8 mouse cellular contexts compared by ENCODE assay signal in genomic region chr8:107399495-107399894, GRCm38 (mm10). TPM values are rescaled to one million over a fixed set of nuclear protein-coding genes. Genes with fewer than 3 reads are reported as not detected.
DNase-seq lines count a peak whose midpoint lies in the region.
"Had no signal": no experiment of that assay in that cellular context is flagged by ENCODE, and none has a peak within 500 bp of the region (broad histone marks: within the 10 kb centered on the region; RNA-seq: fewer than 3 reads in every experiment).

No protein-coding gene starts in this region.

- intact Hi-C loops in left cerebral cortex, postnatal 14 days (cut with DNase I): no loop called here

- DNase-seq in left cerebral cortex, postnatal 14 days (ENCODE audit: low spot score in 2 of 2): peak; percentile 8 to 25
- no peak for DNase-seq in left cerebral cortex, adult 8-10 months (ENCODE audit: low spot score in 2 of 2)
- DNase-seq in cerebellum, adult 11 months: peak; percentile 66
- DNase-seq in cerebellum, postnatal 36 days: peak; percentile 72 to 80
- DNase-seq in layer of hippocampus, postnatal 36 days: peak; percentile 57 to 60
- DNase-seq in ovary, postnatal 10 days (ENCODE audit: low spot score): no peak
- DNase-seq in heart, adult 18-20 months: no peak
- DNase-seq: heart, adult 11 months had no signal

RNA-seq across cellular contexts. Expression of gene Nqo1, which starts 3.5 kb away (rescaled TPM):
- 1 to 10 TPM; 3.2 to 4.1 TPM for total RNA-seq in left cerebral cortex, postnatal 14 days (2021)
- total RNA-seq in left cerebral cortex, adult 8-10 months (2022): 1 to 10 TPM; 5.2 to 7.8 (median 6.7) TPM
- total RNA-seq in layer of hippocampus, postnatal 36 days (2021): 1 to 10 TPM; 5.5 to 6.4 TPM
- total RNA-seq in heart, adult 18-20 months (2021): 10 to 100 TPM; 45.5 to 61.4 TPM

RNA-seq across cellular contexts. Expression of gene Nob1, which starts 25.4 kb away (rescaled TPM):
- 10 to 100 TPM; 33.3 to 34.6 TPM for total RNA-seq in left cerebral cortex, postnatal 14 days (2021)
- 10 to 100 TPM; 34.9 to 38.7 (median 36.6) TPM for total RNA-seq in left cerebral cortex, adult 8-10 months (2022)
- total RNA-seq in layer of hippocampus, postnatal 36 days (2021): 10 to 100 TPM; 39.9 to 47.7 TPM
- 10 to 100 TPM; 22.6 to 23.1 TPM for total RNA-seq in heart, adult 18-20 months (2021)

RNA-seq across cellular contexts. Expression of gene Wwp2, which starts 36.7 kb away (rescaled TPM):
- total RNA-seq in left cerebral cortex, postnatal 14 days (2021): 10 to 100 TPM; 31.7 to 36.2 TPM
- total RNA-seq in left cerebral cortex, adult 8-10 months (2022): 10 to 100 TPM; 43.6 to 51.3 (median 44.5) TPM
- 10 to 100 TPM; 36.7 to 38.8 TPM for total RNA-seq in layer of hippocampus, postnatal 36 days (2021)
- total RNA-seq in heart, adult 18-20 months (2021): 10 to 100 TPM; 22.5 to 25.8 TPM

Comparison
In these comparisons a context has a peak if more than half of its experiments do, and no peak if none do; other contexts are left out.
1. DNase-seq: peak in left cerebral cortex, postnatal 14 days (2 of 2), cerebellum, adult 11 months (single experiment), cerebellum, postnatal 36 days (2 of 2) and layer of hippocampus, postnatal 36 days (2 of 2); none in left cerebral cortex, adult 8-10 months (0 of 2), ovary, postnatal 10 days (single experiment) and heart, adult 18-20 months (0 of 2).
2. RNA of gene Nqo1, which starts 3.5 kb away (total RNA-seq): 45.5 to 61.4 TPM in heart, adult 18-20 months; 5.2 to 7.8 TPM in left cerebral cortex, adult 8-10 months, 5.5 to 6.4 TPM in layer of hippocampus, postnatal 36 days and 3.2 to 4.1 TPM in left cerebral cortex, postnatal 14 days; every median in the first group is over 4 times any median in the second.